Mouse (Mus musculus) midbrain, embryonic 11.5 days (tissue): ENCODE data around the gene Coro2a. TPM values are rescaled to one million over a fixed set of nuclear protein-coding genes. Genes with fewer than 3 reads are reported as not detected.

Source experiments
- ATAC-seq: fragments of 200-750 bp; cut with Nextera tagmentation; 2 replicates; pipeline ENCODE4 v1.8.0; 2017; ENCODE audit warnings: moderate TSS enrichment, moderate library complexity; ENCODE audit not compliant: low FRiP score
- DNase-seq: peaks from one replicate; pipeline ENCODE4 v3.0.0; 2015; ENCODE audit warnings: low spot score; ENCODE audit errors: missing footprints
- H3K27ac ChIP-seq: fragments of 300-500 bp; sonication (generic); 2 replicates; pipeline ENCODE4 v1.5.1; 2014; ENCODE audit warnings: low read depth, low read length
- H3K27me3 ChIP-seq: fragments of 300-500 bp; sonication (generic); 2 replicates; pipeline ENCODE4 v1.6.1; 2014; ENCODE audit warnings: mild to moderate bottlenecking, low read length, moderate library complexity, mixed read lengths; ENCODE audit not compliant: control insufficient read depth, insufficient read depth
- H3K36me3 ChIP-seq: fragments of 300-500 bp; sonication (generic); 2 replicates; pipeline ENCODE4 v1.6.1; 2014; ENCODE audit warnings: mild to moderate bottlenecking, low read length, moderate library complexity, mixed read lengths; ENCODE audit not compliant: control insufficient read depth, insufficient read depth
- H3K4me1 ChIP-seq: fragments of 300-500 bp; sonication (generic); 2 replicates; pipeline ENCODE4 v1.6.1; 2014; ENCODE audit warnings: low read length; ENCODE audit not compliant: control insufficient read depth, insufficient read depth
- H3K4me2 ChIP-seq: fragments of 300-500 bp; sonication (generic); 2 replicates; pipeline ENCODE4 v1.6.1; 2014; ENCODE audit warnings: mild to moderate bottlenecking, moderate library complexity
- H3K4me3 ChIP-seq: fragments of 300-500 bp; sonication (generic); 2 replicates; pipeline ENCODE4 v1.5.1; 2014; ENCODE audit warnings: low read depth, low read length
- H3K9ac ChIP-seq: fragments of 300-500 bp; sonication (generic); 2 replicates; pipeline ENCODE4 v1.6.1; 2014; ENCODE audit warnings: low read length
- H3K9me3 ChIP-seq: fragments of 300-500 bp; sonication (generic); 2 replicates; pipeline ENCODE4 v1.6.1; 2016; ENCODE audit warnings: low read length; ENCODE audit not compliant: control insufficient read depth
- WGBS: fragments of 180-500 bp; shearing (Covaris S2); extraction: QIAGEN DNeasy Blood & Tissue Kit; methylation state at CpG from one replicate; pipeline ENCODE4 v1.1.7; 2014; 5-methylcytosine and 5-hydroxymethylcytosine counted together
- polyA plus RNA-seq: library from polyadenylated mRNA; unstranded; fragments of >200 nt; fragmentation: Nextera tagmentation; extraction: Ambion mirVana; gene quantifications from 2 replicates; pipeline ENCODE4 v1.2.1, GENCODE M21; 2014

The Coro2a gene
- polyA plus RNA-seq, 1 experiment from 2014 or later, result 2.2 TPM

DNA sequence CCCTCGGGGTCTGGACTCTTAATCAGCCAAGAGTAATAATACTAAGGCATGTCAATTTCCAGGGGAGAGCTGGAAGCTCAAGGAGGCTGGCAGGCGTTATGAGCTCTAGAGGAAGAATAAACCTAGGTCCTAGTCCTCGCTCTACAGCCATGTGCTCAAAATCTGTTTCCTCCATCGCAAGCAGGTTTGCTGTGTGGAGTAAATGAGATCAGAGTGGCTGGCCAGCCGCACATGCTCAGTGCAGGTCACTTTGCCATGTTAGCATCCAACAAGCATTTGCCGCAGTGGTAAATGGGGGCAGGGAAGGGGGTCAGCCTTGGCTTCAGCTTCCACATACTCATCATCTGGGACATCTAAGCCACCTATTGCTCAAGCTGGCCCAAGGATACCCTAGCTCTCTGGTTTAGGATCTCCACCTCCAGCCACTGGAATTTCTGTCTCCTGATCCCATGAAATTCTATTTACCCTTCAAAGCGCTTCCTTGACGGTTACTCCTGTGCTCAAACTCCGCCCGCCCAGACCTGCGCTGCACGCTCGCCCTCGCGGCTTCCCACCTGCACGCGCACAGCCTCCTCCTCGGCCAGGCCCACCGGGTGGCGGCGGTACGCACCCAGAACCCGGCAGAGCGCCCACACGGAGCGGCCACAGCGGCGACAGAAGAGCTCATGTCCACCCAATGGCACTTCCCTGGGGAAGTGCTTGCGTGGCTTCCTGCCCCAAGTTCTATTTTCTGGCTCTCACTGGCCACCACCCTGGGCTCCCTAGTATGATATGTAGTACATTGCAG, 67.9 kb downstream of the Coro2a start:
- Histone ChIP-seq H3K4me1 (0 out of 2 replicates have a peak, but pooled peaks cover 3% of the 10 kb centered on the region), H3K4me2 (peak overlapping the region; percentile 26; the same call in 1 of the 2 replicates), H3K27me3 (peaks cover 38% of the 10 kb centered on the region), H3K36me3 (no peaks in the 10 kb centered on the region), H3K4me3 (peak overlapping the region; percentile 11; the same call in 1 of the 2 replicates), H3K9ac (no peak overlapping the region), H3K9me3 (no peaks in the 10 kb centered on the region), H3K27ac (no peak overlapping the region)
- no peak for DNase-seq
- no peak for ATAC-seq
- whole genome bisulfite sequencing, result 12% methylated on average over 29 of the region's 29 CpGs

DNA sequence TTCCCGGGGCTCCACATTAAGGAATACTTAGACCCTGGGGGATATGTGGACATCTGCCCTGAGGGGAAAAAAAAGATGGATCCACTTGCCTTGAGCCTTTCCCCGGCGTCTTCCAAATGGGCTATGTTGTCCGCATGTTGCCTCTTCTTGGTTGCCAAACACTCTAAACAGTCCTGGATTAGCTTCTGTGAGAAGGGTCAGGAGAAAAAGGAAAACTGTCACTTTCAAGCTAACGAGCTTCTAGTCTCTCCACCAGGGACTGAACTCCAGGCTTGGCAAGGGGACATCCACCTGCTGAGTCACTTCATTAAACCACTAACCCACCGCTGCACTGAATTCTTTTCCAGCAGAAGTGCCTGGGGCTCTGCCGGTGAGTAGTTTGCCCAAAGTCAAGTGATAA, 69.1 kb downstream of the Coro2a start:
- Histone ChIP-seq H3K4me1 (0 out of 2 replicates have a peak, but pooled peaks cover 3% of the 10 kb centered on the region), H3K36me3 (no peaks in the 10 kb centered on the region), H3K4me3 (no peak overlapping the region), H3K9me3 (no peaks in the 10 kb centered on the region), H3K27me3 (peaks cover 38% of the 10 kb centered on the region), H3K27ac (no peak overlapping the region), H3K4me2 (no peak overlapping the region), H3K9ac (no peak overlapping the region)
- ATAC-seq, result no peak
- DNase-seq, result peak; percentile 77
- 71% methylated on average over 7 of the region's 7 CpGs for WGBS

DNA sequence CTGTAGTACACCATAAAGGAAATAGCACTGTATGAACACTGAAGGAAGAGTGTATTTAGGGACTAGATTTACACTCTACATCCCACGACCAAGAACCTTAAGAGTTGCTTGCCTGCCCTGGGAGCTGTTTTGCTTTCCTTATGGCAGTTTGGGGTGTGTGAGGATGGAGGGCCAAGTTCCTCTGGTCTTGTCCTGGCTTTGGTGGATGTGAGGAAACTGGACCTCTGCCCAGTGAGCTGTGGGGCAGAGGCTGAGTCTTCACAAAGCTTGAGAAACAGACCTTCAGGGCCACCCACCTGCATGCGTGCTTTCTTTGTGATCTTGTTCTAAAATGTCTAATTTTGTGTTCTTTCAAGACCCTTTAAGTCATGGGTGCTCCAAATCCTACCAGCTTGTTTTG, 69.5 kb downstream of the Coro2a start:
- DNase-seq, result peak; percentile 60
- H3K9ac ChIP-seq, result no peak overlapping the region
- ATAC-seq, result no peak
- H3K4me3 ChIP-seq, result no peak overlapping the region
- no peak overlapping the region for H3K27ac ChIP-seq
- 0 out of 2 replicates have a peak, but pooled peaks cover 3% of the 10 kb centered on the region for H3K4me1 ChIP-seq
- peaks cover 34% of the 10 kb centered on the region for H3K27me3 ChIP-seq
- WGBS, result 81% methylated on average over 2 of the region's 2 CpGs
- H3K4me2 ChIP-seq, result no peak overlapping the region
- no peaks in the 10 kb centered on the region for H3K36me3 ChIP-seq
- H3K9me3 ChIP-seq, result no peaks in the 10 kb centered on the region

DNA sequence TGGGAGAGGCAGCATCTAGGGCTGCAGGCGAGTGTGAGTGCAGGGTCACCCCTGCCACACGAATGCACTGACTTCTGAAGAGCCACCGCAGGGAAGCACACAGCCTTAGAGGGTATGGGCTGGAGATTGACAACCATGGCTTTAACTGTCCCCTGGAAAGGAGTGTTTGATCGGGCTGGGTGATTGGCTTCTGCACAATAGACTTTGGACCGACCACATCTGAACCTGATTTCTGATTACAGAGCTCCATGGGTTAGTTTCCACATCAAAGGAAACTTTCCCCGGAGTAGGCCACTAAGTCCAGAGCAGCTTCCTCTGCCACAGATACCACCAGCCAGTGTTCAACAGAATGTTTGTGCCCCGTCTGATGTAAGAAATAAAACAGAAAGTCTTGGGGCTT, 72.3 kb downstream of the Coro2a start:
- no peaks in the 10 kb centered on the region for H3K4me1 ChIP-seq
- peaks cover 15% of the 10 kb centered on the region for H3K27me3 ChIP-seq
- no peaks in the 10 kb centered on the region for H3K9me3 ChIP-seq
- no peak overlapping the region for H3K4me2 ChIP-seq
- WGBS, result 43% methylated on average over 7 of the region's 7 CpGs
- no peaks in the 10 kb centered on the region for H3K36me3 ChIP-seq
- H3K4me3 ChIP-seq, result no peak overlapping the region
- H3K9ac ChIP-seq, result no peak overlapping the region
- ATAC-seq (no peak), DNase-seq (no peak)
- no peak overlapping the region for H3K27ac ChIP-seq

DNA sequence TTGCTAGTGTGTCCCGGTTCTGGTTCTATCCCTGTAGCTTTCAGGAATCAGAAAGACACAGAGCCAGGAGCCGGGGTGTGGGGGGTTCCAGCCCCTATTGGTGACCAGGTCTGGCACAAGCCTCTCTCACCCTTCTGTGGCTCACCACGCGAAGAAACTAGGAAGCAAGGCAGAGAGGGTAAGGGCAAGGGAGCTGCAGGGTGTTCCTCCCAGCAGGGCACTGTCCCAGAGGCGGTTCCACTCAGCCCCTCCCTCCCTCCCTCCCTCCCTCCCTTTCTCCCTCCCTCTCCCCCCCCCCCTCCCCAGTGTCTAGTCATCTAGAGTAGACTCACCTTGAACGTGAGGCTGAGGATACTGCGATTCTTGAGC, 74.5 kb downstream of the Coro2a start:
- whole genome bisulfite sequencing, result 11% methylated on average over 6 of the region's 7 CpGs
- Histone ChIP-seq H3K9ac (peak overlapping the region; percentile 0; the same call in 1 of the 2 replicates), H3K4me2 (peak overlapping the region; percentile 30), H3K9me3 (no peaks in the 10 kb centered on the region), H3K27me3 (no peaks in the 10 kb centered on the region; the same call in 1 of the 2 replicates), H3K27ac (no peak overlapping the region), H3K4me3 (no peak overlapping the region), H3K36me3 (no peaks in the 10 kb centered on the region), H3K4me1 (no peaks in the 10 kb centered on the region)
- DNase-seq (no peak), ATAC-seq (peak; percentile 50; the same call in 1 of the 2 replicates)

DNA sequence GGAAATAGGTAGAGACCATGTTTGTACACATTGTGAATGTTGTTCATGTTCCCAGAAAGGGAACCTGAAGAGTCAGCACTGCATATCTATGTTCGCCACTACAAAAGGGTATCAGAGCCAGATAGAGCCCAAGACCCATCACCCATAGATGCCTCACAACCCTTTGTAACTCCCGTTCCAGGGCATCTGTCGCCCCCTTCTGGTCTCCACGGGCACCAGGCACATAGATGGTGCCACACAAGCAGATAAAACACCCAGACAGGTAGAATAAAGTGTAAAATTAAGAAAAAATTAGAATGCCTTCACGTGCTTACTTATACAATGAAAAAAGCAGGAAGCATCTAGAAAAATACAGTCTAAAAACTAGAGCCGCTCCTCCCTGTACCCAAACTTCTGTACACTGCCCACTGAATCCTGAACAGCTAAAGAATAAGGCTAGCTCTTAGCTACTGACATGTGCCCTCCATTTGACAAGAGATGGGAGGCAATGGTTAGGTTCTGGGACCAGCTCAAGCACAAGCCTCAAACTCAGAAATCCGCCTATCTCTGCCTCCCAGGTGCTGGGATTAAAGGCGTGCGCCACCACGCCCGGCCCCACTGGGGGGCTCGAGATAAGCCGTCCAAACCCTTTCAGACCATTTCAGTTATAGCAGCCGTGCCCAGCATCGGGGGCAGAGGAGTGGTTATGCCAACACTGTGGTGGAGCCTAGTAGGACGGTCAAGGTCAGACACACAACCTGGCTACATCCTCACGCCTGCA, 75.0 kb downstream of the Coro2a start:
- H3K36me3 ChIP-seq, result no peaks in the 10 kb centered on the region
- H3K4me2 ChIP-seq, result peak overlapping the region; percentile 30
- no peaks in the 10 kb centered on the region for H3K27me3 ChIP-seq
- DNase-seq (no peak), ATAC-seq (peak; percentile 38; the same call in 1 of the 2 replicates)
- H3K4me3 ChIP-seq, result no peak overlapping the region
- WGBS, result 31% methylated on average over 17 of the region's 17 CpGs
- H3K9ac ChIP-seq, result peak overlapping the region; percentile 0; the same call in 1 of the 2 replicates
- no peaks in the 10 kb centered on the region for H3K9me3 ChIP-seq
- no peaks in the 10 kb centered on the region for H3K4me1 ChIP-seq
- H3K27ac ChIP-seq, result no peak overlapping the region

DNA sequence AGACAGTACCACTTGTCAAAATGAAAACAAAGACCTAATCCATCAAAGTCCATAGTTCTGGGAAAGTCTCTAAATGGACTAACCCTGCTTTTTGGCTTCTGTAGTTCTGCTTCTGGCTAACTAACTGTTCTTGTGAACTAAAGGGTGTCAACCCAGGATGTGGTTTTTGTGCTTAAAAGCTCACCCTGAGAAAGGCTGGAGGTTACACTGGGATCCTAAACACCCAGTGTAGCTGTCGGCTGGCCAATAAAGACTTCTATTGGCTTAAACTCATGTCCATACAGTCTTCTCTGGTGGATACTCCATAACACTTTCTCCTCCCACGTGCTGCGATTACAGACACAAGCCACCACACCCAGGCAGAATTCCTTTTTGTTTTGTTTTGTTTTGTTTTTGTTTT, 75.8 kb downstream of the Coro2a start:
- ATAC-seq, result no peak
- Histone ChIP-seq H3K4me3 (no peak overlapping the region), H3K27me3 (no peaks in the 10 kb centered on the region), H3K36me3 (no peaks in the 10 kb centered on the region), H3K4me1 (no peaks in the 10 kb centered on the region), H3K9me3 (no peaks in the 10 kb centered on the region), H3K9ac (no peak overlapping the region), H3K27ac (no peak overlapping the region), H3K4me2 (no peak overlapping the region)
- WGBS, result 89% methylated on average over 3 of the region's 3 CpGs
- DNase-seq, result no peak

DNA sequence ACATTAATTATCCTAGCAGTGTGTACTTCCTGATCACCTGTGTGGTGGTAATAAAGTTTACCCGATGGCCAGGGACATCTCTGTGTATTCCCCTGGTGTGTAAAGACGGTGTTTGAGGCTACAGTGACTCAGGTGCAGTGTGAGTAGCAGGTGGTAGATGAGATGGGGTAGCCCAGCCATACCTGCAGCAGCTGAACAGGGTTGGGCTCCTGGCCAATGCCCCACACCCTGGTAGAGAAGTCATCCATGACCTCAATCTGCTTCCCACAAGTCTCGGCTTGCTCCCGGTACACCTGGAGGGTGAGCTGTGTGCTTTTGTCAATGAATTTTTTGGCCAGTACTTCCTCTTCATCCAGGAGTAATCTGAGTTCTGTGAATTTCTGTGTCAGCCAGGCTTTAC, 78.7 kb downstream of the Coro2a start:
- Histone ChIP-seq H3K27me3 (no peaks in the 10 kb centered on the region), H3K4me3 (no peak overlapping the region), H3K27ac (no peak overlapping the region), H3K9me3 (no peaks in the 10 kb centered on the region), H3K9ac (no peak overlapping the region), H3K36me3 (no peaks in the 10 kb centered on the region), H3K4me2 (no peak overlapping the region), H3K4me1 (no peaks in the 10 kb centered on the region)
- ATAC-seq (no peak), DNase-seq (no peak)
- 86% methylated on average over 4 of the region's 4 CpGs for WGBS

DNA sequence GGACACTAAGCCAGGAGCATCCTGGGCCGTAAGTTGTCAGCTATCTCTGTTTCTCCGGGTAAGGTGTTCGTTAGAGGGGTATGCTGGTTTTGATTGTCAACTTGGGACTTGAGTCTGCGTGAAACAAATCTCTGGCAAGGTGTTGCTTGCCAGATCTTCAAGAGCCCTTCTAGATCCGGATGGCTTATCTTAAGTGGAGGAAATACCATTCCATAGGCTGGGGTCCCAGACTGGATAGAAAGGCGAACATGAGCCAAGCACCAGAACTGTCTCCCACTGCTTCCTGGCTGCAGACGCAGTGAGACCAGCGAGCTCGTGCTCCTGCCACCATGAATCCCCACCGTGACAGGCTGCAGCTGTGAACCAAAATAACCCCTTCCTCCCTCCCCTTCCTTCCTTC, 80.5 kb downstream of the Coro2a start:
- Histone ChIP-seq H3K4me1 (no peaks in the 10 kb centered on the region), H3K4me3 (no peak overlapping the region), H3K9me3 (no peaks in the 10 kb centered on the region), H3K27ac (no peak overlapping the region), H3K9ac (no peak overlapping the region), H3K4me2 (no peak overlapping the region), H3K36me3 (no peaks in the 10 kb centered on the region), H3K27me3 (no peaks in the 10 kb centered on the region)
- DNase-seq (no peak), ATAC-seq (no peak)
- WGBS, result 83% methylated on average over 10 of the region's 10 CpGs
